Mouse (Mus musculus) ES-Bruce4 (cell line): ENCODE results near the gene Rabepk.

Source experiments
- CTCF ChIP-seq: IDR thresholded peaks from one replicate; pipeline ENCODE4 v1.8.1; 2011; ENCODE audit warnings: low read depth, low read length
- POLR2A ChIP-seq: IDR thresholded peaks from one replicate; pipeline ENCODE4 v1.8.1; 2011; ENCODE audit warnings: low read length; ENCODE audit not compliant: insufficient read depth

- TF ChIP-seq CTCF (no peak), POLR2A (no peak)
These were observed 18.8 kb upstream of the Rabepk start for GRCm38 (mm10) chr2:34818492-34818891.
